Mouse (Mus musculus) myocyte (in vitro differentiated cells): ENCODE measurements around the gene Crybg1. TPM values are rescaled to one million over a fixed set of nuclear protein-coding genes. Genes with fewer than 3 reads are reported as not detected.

Experiments
- H3K27me3 ChIP-seq: one replicate; pipeline ENCODE4 v1.6.1; 2011; ENCODE audit not compliant: control insufficient read depth, insufficient read depth, insufficient read length
- H3K36me3 ChIP-seq: one replicate; pipeline ENCODE4 v1.6.1; 2011; ENCODE audit not compliant: control insufficient read depth, insufficient read depth
- H3K4me2 ChIP-seq: one replicate; pipeline ENCODE4 v1.6.1; 2011; ENCODE audit warnings: low read depth, control low read depth
- H3K4me3 ChIP-seq: one replicate; pipeline ENCODE4 v1.5.1; 2011; ENCODE audit warnings: mild to moderate bottlenecking, control low read depth, moderate library complexity
- H3K79me2 ChIP-seq: one replicate; pipeline ENCODE4 v1.6.1; 2011; ENCODE audit not compliant: control insufficient read depth, insufficient read depth
- H3ac ChIP-seq: one replicate; pipeline ENCODE4 v1.6.1; 2011; ENCODE audit not compliant: control insufficient read depth, insufficient read length
- CEBPB ChIP-seq: IDR thresholded peaks from 2 replicates; pipeline ENCODE4 v1.6.1; 2011; ENCODE audit warnings: mild to moderate bottlenecking, moderate library complexity; ENCODE audit not compliant: poor library complexity, insufficient read depth, severe bottlenecking
- E2F4 ChIP-seq: IDR thresholded peaks from one replicate; pipeline ENCODE4 v1.6.1; 2011; ENCODE audit warnings: mild to moderate bottlenecking, control low read depth, moderate library complexity; ENCODE audit not compliant: insufficient read depth
- MAX ChIP-seq: IDR thresholded peaks from one replicate; pipeline ENCODE4 v1.6.1; 2011; ENCODE audit warnings: low read depth, mild to moderate bottlenecking, control low read depth
- MYOD1 ChIP-seq, 3 experiments: IDR thresholded peaks; one replicate each; pipeline ENCODE4 v1.6.1; 2011; ENCODE audit warnings: control low read depth in 2 of 3, low read depth in 2 of 3, mild to moderate bottlenecking in 2 of 3, moderate library complexity in 1 of 3; ENCODE audit not compliant: insufficient read length in 2 of 3, control insufficient read depth in 1 of 3
- MYOG ChIP-seq, 3 experiments: IDR thresholded peaks; one replicate each; pipeline ENCODE4 v1.6.1; 2011; ENCODE audit warnings: control low read depth in 2 of 3, low read depth in 2 of 3, mild to moderate bottlenecking in 2 of 3; ENCODE audit not compliant: insufficient read length in 2 of 3, control insufficient read depth in 1 of 3, insufficient read depth in 1 of 3
- POLR2A ChIP-seq: IDR thresholded peaks from one replicate; pipeline ENCODE4 v1.6.1; 2011; ENCODE audit warnings: low read depth, mild to moderate bottlenecking, control low read depth, moderate library complexity; ENCODE audit not compliant: insufficient read length
- POLR2AphosphoS2 ChIP-seq: IDR thresholded peaks from one replicate; pipeline ENCODE4 v1.6.1; 2011; ENCODE audit warnings: low read depth, control low read depth; ENCODE audit not compliant: insufficient read length
- REST ChIP-seq: IDR thresholded peaks from one replicate; pipeline ENCODE4 v1.6.1; 2011; ENCODE audit warnings: mild to moderate bottlenecking, control low read depth, moderate library complexity; ENCODE audit not compliant: insufficient read depth, insufficient read length
- SRF ChIP-seq: IDR thresholded peaks from one replicate; pipeline ENCODE4 v1.6.1; 2011; ENCODE audit warnings: low read depth; ENCODE audit not compliant: control insufficient read depth, insufficient read length
- TCF12 ChIP-seq: IDR thresholded peaks from one replicate; pipeline ENCODE4 v1.6.1; 2011; ENCODE audit warnings: mild to moderate bottlenecking, control low read depth; ENCODE audit not compliant: poor library complexity, insufficient read depth, severe bottlenecking
- TCF3 ChIP-seq: IDR thresholded peaks from one replicate; pipeline ENCODE4 v1.6.1; 2011; ENCODE audit warnings: low read depth, control low read depth; ENCODE audit not compliant: insufficient read length
- USF1 ChIP-seq: IDR thresholded peaks from one replicate; pipeline ENCODE4 v1.6.1; 2011; ENCODE audit warnings: low read depth, mild to moderate bottlenecking, control low read depth, moderate library complexity
- polyA plus RNA-seq: library from polyadenylated mRNA; unstranded; fragments of >200 nt; fragmentation: generic; extraction: Trizol; gene quantifications from one replicate; pipeline ENCODE4 v1.2.1, GENCODE M21; 2012; ENCODE audit warnings: missing spikeins

Gene Crybg1
- polyA plus RNA-seq, 1 experiment, result 3.7 TPM

GRCm38 (mm10) chr10:44124400-44124933, 24.2 kb downstream of the Crybg1 start:
- Histone ChIP-seq H3K27me3 (no peaks in the 10 kb centered on the region), H3K4me3 (no peak overlapping the region), H3K36me3 (no peaks in the 10 kb centered on the region), H3K79me2 (no peaks in the 10 kb centered on the region), H3ac (no peak overlapping the region), H3K4me2 (no peak overlapping the region)
- no peak for TF ChIP-seq MAX
- TF ChIP-seq CEBPB, result no peak
- no peak for TF ChIP-seq E2F4
- TF ChIP-seq MYOD1 (IDR thresholded peaks at IDR 0.05; ENCODE audit: control insufficient read depth in 1 of 3, insufficient read length in 2 of 3, low read depth in 2 of 3), result no peak
- no peak for TF ChIP-seq USF1
- no peak for TF ChIP-seq SRF
- no peak for TF ChIP-seq POLR2AphosphoS2
- TF ChIP-seq TCF3, result no peak

GRCm38 (mm10) chr10:44118616-44119015, 30.0 kb downstream of the Crybg1 start:
- Histone ChIP-seq H3K4me2 (no peak overlapping the region), H3K4me3 (no peak overlapping the region), H3K36me3 (no peaks in the 10 kb centered on the region), H3K79me2 (no peaks in the 10 kb centered on the region), H3K27me3 (no peaks in the 10 kb centered on the region), H3ac (no peak overlapping the region)
- no peak for TF ChIP-seq E2F4
- TF ChIP-seq POLR2A, result no peak
- no peak for TF ChIP-seq TCF12
- TF ChIP-seq MYOD1 (IDR thresholded peaks at IDR 0.05; ENCODE audit: control insufficient read depth in 1 of 3, insufficient read length in 2 of 3, low read depth in 2 of 3), result no peak
- no peak for TF ChIP-seq TCF3
- no peak for TF ChIP-seq USF1
- TF ChIP-seq CEBPB, result no peak
- TF ChIP-seq SRF, result no peak

GRCm38 (mm10) chr10:44116796-44117195, 31.9 kb downstream of the Crybg1 start:
- no peaks in the 10 kb centered on the region for H3K36me3 ChIP-seq
- no peak overlapping the region for H3ac ChIP-seq
- no peak overlapping the region for H3K4me3 ChIP-seq
- no peaks in the 10 kb centered on the region for H3K27me3 ChIP-seq
- H3K4me2 ChIP-seq, result no peak overlapping the region
- no peak for TF ChIP-seq POLR2AphosphoS2
- TF ChIP-seq CEBPB, result no peak
- TF ChIP-seq TCF3, result no peak
- no peak for TF ChIP-seq TCF12
- H3K79me2 ChIP-seq, result no peaks in the 10 kb centered on the region

- no peak overlapping the region for H3ac ChIP-seq
- H3K4me3 ChIP-seq, result no peak overlapping the region
- no peaks in the 10 kb centered on the region for H3K79me2 ChIP-seq
- no peak overlapping the region for H3K4me2 ChIP-seq
- H3K27me3 ChIP-seq, result no peaks in the 10 kb centered on the region
- no peaks in the 10 kb centered on the region for H3K36me3 ChIP-seq
- TF ChIP-seq CEBPB (no peak), SRF (no peak)
These were observed 34.0 kb downstream of the Crybg1 start for GRCm38 (mm10) chr10:44114611-44115010.

GRCm38 (mm10) chr10:44112005-44112675, 36.5 kb downstream of the Crybg1 start:
- Histone ChIP-seq H3K27me3 (no peaks in the 10 kb centered on the region), H3K4me2 (no peak overlapping the region), H3K36me3 (no peaks in the 10 kb centered on the region), H3K79me2 (no peaks in the 10 kb centered on the region), H3K4me3 (no peak overlapping the region), H3ac (no peak overlapping the region)
- TF ChIP-seq TCF3, result no peak

- Histone ChIP-seq H3ac (no peak overlapping the region), H3K4me2 (no peak overlapping the region), H3K27me3 (no peaks in the 10 kb centered on the region), H3K79me2 (no peaks in the 10 kb centered on the region), H3K36me3 (no peaks in the 10 kb centered on the region), H3K4me3 (no peak overlapping the region)
- no peak for TF ChIP-seq TCF12
- no peak for TF ChIP-seq MYOG (IDR thresholded peaks at IDR 0.05; ENCODE audit: control insufficient read depth in 1 of 3, insufficient read depth in 1 of 3, insufficient read length in 2 of 3, low read depth in 2 of 3)
- TF ChIP-seq MAX, result no peak
- TF ChIP-seq USF1, result no peak
- TF ChIP-seq REST, result no peak
- TF ChIP-seq SRF, result no peak
These were observed 37.5 kb downstream of the Crybg1 start for GRCm38 (mm10) chr10:44111168-44111567.
